Mouse (Mus musculus) gastrocnemius, postnatal 14 days (tissue): ENCODE data around the gene Fbn1. TPM values are rescaled to one million over a fixed set of nuclear protein-coding genes. Genes with fewer than 3 reads are reported as not detected.

Experiments
- DNase-seq: peaks from one replicate; pipeline ENCODE4 v3.0.0; 2021; ENCODE audit warnings: mixed read lengths
- intact Hi-C: fragments of 180-260 bp; cut with DNase I; formaldehyde crosslinking; loops from one replicate; pipeline ENCODE4 v1.15.1; 2025; ENCODE audit warnings: low total_unique reads
- total RNA-seq, 2 experiments: library from RNA; stranded (reverse); gene quantifications; 2 replicates each; pipeline ENCODE4 v1.2.3; 2021

Gene Fbn1
- total RNA-seq, 2 experiments from 2014 or later, result 159 to 223 TPM

DNA sequence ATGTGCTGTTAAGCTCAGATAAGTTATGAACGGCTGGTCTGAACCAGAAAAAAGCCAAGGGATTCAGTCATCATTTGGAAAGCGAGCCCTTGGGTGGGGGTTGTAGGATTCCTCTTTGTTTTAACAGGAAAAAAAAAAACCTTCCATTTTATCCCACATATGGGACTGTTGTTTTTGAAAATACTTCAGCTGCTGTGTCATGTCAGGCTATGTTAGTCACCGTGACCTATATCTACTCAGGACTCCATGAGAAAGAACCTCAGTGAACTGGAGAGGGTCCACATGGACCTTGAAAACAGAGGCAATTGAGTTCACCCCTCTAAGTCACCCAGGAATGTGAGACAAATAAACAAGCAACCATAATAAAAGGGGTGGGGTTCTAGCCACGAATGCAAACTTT lies 139.2 kb downstream of the Fbn1 start:
- DNase-seq, result peak; percentile 35
- intact Hi-C loops, result no loop called here

- DNase-seq, result no peak
- intact Hi-C loops, result no loop called here
Observed at GRCm38 (mm10) chr2:125361661-125362060, 146.1 kb downstream of the Fbn1 start.

DNA sequence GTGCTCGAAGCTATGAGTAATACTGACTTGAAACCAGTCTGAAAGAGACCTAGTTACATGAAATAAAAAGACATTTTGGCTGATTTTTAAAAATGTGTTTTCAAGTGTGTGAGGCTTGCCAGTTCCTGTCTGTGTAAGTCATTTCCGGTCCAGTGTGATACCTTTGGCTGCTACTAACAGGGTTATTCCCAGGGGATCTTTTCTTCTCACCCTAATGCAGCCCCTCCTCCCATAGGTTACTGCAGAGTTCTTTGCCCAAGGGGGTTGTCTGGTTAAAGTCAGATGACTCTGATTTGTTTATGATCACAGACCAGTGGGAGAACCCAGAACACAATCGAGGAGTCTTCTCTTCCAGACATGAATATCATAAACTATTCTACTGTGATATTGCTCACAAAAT lies 151.3 kb downstream of the Fbn1 start:
- DNase-seq, result no peak

DNA sequence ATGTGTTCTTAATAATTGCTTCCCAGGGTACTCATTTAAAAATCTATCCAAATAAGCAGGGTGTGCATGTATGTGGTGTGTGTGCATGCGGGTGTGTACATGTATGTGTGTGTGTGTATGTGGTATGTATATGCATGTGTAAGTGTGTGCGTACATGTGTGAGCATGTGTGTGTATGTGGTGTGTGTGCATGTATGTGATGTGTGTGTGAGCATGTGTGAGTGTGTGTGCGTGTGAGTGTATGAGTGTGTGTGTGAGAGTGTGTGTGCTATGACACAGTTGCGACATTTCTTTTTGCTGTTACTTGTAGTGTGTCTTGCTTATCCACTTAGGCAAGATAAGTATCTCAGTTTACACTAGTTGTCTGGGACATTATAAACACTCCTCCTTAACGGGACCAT lies 151.7 kb downstream of the Fbn1 start:
- intact Hi-C loops, result no loop called here
- DNase-seq, result no peak

More for the DNA sequence above, 151.3 kb downstream of the Fbn1 start:
- intact Hi-C loops, result no loop called here

DNA sequence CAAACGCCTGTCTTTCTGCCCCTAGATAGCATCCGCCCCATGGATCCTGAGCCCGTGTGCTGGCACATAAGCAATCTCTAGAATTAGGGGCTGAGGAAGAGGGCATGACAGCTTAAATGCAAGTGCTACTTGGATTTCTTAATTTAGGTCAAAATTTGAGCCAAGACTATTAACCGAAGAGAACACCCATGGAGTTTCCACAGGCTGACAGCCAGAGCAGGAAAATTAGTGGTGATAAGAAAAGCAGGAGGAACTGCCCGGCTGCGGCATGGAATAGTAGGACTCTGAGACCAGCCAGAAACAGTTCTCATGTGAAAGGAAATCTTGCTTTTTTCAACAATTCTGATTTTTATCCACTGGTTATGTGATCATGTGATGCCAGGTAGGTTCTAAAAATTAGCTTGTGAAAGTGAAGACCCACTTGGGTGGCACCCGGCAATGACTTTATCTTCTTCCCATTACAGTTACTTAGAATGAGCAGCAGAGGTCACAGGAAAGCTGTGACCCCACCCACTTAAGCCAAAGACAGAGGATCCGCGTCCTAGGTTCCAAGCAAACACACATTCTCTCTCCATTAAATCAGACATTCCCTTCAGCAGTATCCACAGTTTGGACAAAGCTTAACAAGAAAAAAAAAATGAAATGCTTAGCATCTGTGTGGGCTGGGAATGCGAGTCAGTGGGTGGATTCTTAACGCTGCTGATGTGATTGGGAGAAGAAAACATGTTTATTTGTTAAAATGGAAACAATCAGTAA lies 152.4 kb downstream of the Fbn1 start:
- intact Hi-C loops, result no loop called here
- DNase-seq, result no peak

DNA sequence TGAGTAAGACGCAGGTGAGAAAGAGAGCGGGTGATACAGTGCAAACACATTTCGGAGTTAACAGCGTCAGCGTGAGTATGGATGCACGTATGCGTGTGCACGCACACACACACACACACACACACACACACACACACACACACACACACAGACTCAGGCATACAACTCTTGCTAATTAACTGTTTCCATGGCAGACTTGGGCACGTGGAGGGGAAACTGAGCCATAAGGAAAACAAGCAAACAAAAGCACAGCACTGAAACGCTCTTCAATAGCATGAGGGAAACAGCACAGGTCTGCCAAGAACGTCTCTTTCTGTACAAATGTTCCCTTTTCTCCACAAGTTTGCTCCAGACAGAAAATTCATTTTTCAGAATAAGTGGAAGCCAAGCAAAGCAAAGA lies 153.2 kb downstream of the Fbn1 start:
- DNase-seq, result no peak
- intact Hi-C loops, result no loop called here

DNA sequence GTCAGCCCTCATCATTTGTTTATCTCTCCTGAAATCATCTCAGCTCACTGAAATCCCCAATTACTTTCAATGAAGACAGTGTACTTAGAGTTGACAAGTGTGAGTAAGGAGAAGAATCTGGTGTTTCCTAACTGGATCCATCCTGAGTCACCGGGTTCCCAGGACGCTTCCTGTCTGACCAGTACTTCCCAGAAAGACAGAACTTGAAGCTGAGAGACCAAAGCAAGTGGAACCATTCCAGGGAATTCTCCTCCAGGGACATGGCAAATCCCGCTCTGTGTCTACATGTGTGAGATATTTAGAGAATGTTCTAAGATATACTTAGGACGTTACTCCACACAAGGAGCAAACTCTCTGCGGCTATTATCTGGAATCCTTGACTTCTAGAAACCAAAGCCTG lies 158.6 kb downstream of the Fbn1 start:
- intact Hi-C loops, result no loop called here
- no peak for DNase-seq

GRCm38 (mm10) chr2:125342181-125342950 lies 165.4 kb downstream of the Fbn1 start:
- intact Hi-C loops, result no loop called here
- DNase-seq, result no peak

- DNase-seq, result no peak
- intact Hi-C loops, result no loop called here
Observed at GRCm38 (mm10) chr2:125340381-125340780, 167.4 kb downstream of the Fbn1 start.

GRCm38 (mm10) chr2:125337239-125337638 lies 170.6 kb downstream of the Fbn1 start:
- DNase-seq, result no peak
- intact Hi-C loops, result loop anchor here (10.0 kb wide), 1 partner anchor 158 kb away; no protein-coding TSS in a partner anchor

- intact Hi-C loops, result loop anchor here (10.0 kb wide), 1 partner anchor 160 kb away; no protein-coding TSS in a partner anchor
Observed at GRCm38 (mm10) chr2:125335206-125335605, 172.6 kb downstream of the Fbn1 start.

DNA sequence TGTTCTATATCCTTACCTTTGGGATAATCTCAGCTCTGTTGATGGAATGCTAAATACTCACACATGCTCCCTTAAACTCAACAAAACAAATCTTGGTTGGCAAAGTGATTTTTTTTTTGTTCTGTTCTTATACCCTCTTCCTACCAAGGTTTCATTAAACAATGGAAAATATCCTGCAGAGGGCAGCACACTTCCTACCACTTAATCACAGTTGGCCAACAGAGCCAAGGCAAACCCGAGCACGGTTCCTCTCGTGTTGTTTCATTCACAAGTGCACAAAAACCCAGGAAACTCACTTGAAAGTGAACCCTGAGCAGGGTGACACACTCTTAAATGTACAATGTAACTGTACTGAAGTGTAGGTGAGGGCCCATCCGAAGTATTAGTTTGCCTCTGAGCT lies 173.6 kb downstream of the Fbn1 start:
- no peak for DNase-seq
- intact Hi-C loops, result loop anchor here (5.0 to 10.0 kb wide), 2 partner anchors 161 to 268 kb away; no protein-coding TSS in a partner anchor

More at GRCm38 (mm10) chr2:125335206-125335605, 172.6 kb downstream of the Fbn1 start:
- no peak for DNase-seq

DNA sequence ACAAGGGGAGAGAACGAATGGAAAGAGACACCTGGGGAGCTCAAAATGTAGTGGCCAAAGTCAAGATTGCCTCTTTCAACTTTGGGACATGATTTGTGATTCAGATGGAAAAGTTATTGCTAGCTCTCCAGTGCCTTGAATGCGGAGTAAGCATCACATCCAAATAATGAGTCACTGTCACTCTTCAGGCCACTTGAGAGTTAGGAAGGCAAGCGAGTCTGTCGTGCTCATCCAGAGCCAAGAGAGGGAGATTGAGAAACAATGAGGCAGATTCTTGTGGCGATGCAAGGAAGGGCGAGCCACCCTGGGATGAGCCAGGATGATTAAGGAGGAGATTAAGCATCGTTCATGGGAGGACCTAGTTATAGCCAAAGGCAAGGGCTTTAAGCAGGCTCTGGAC lies 176.2 kb downstream of the Fbn1 start:
- no peak for DNase-seq
- intact Hi-C loops, result loop anchor here (5.0 to 10.0 kb wide), 2 partner anchors 163 to 271 kb away; no protein-coding TSS in a partner anchor

DNA sequence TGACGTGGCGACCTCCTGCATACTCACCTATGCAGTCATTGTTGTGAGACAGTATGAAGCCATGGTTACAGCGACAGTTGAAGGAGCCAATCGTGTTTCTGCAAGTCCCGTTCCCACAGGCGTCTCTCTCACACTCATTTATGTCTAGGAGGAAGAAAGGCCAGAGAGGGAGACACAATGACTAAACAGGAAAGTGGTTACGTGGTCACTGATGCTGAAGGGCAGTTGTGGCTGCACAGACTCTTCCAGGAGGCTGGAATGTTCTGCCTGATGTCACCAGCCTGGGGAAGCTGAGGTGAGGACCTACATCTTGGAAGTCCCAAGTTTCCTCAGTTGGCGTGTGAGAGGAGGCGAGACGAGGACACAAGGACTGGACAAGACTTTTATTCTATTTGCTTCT lies 177.3 kb downstream of the Fbn1 start:
- intact Hi-C loops, result loop anchor here (5.0 to 10.0 kb wide), 2 partner anchors 164 to 272 kb away; no protein-coding TSS in a partner anchor
- DNase-seq, result no peak

- intact Hi-C loops, result no loop called here
- peak; percentile 63 for DNase-seq
Observed at GRCm38 (mm10) chr2:125325125-125325855, 182.5 kb downstream of the Fbn1 start.

- DNase-seq, result no peak
- intact Hi-C loops, result no loop called here
Observed at GRCm38 (mm10) chr2:125324455-125324854, 183.3 kb downstream of the Fbn1 start.

DNA sequence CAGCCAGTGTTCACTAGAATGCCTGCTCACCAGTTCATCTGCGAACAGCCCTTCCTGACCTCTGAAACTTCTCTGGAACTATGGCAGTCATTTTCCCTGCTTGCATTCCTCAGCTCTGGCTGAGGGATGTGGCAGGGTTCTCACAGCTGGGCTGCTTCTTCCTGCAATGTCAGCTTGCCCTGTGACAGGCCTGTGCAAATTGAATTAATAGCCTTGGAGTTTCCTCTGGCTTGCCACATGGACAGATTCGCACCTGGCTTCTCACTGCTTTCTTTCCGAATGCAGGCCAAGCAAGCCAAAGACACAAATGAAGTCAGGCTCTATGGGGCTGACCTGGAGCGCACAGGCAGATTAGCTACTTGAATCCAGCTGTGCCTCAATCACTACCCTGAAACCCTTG lies 184.4 kb downstream of the Fbn1 start:
- intact Hi-C loops, result no loop called here
- peak; percentile 25 for DNase-seq

- intact Hi-C loops, result no loop called here
- no peak for DNase-seq
Observed at GRCm38 (mm10) chr2:125322581-125322980, 185.2 kb downstream of the Fbn1 start.

DNA sequence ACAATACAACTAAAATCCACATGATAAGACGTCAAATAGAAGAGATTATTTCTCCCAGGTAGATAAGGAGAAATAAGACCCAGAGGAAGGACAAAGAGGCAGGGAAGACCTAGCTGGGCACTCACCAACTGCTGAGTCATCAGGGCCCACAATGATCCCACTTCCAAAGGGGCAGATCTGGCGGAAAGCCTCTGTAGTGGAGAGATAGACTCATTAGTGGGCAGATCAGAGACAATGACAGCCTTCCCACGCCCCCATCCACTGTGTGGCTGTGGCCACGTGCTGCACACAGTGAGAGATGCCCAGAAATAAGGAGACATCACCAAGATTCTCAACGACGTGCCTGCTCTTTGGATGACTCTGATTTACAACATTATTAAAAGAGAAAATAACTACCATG lies 186.7 kb downstream of the Fbn1 start:
- intact Hi-C loops, result no loop called here
- DNase-seq, result no peak

- no peak for DNase-seq
- intact Hi-C loops, result loop anchor here (10.0 kb wide), 1 partner anchor 55 kb away; no protein-coding TSS in a partner anchor
Observed at GRCm38 (mm10) chr2:125319651-125320050, 188.1 kb downstream of the Fbn1 start.
